In genomic region chr7:46327896-46328295, GRCm38 (mm10) we compare ENCODE assay signal across 27 mouse cellular contexts. TPM values are rescaled to one million over a fixed set of nuclear protein-coding genes. Genes with fewer than 3 reads are reported as not detected.
DNase-seq lines count a peak whose midpoint lies in the region; ATAC-seq and TF ChIP-seq lines count a peak whose summit lies in the region.
"Had no signal": no experiment of that assay in that cellular context is flagged by ENCODE, and none has a peak within 500 bp of the region (broad histone marks: within the 10 kb centered on the region; RNA-seq: fewer than 3 reads in every experiment).

No protein-coding gene starts in this region.

- peak; percentile 95 for ATAC-seq in frontal cortex, adult (ENCODE audit: low TSS enrichment)
- ATAC-seq in erythroblast, adult 5-6 weeks (replicated peaks; ENCODE audit: low FRiP score, poor library complexity, severe bottlenecking) = no peak
- ATAC-seq: activated CD4-positive, CD25-positive, alpha-beta regulatory T cell, adult 4 months; forebrain, embryonic 13.5 days; forebrain, embryonic 16.5 days had no signal

- no peak overlapping the region for H3K4me3 ChIP-seq in left cerebral cortex, adult 2 months
- H3K4me3 ChIP-seq: embryonic facial prominence, embryonic 10.5 days; embryonic facial prominence, embryonic 13.5 days; forebrain, embryonic 10.5 days; forebrain, embryonic 13.5 days; gastrocnemius, adult 2 months; hindbrain, embryonic 12.5 days; hindbrain, embryonic 15.5 days had no signal

- no peak for DNase-seq in frontal cortex, postnatal 14 days (ENCODE audit: low spot score in 2 of 2)
- peak in 1 of 2 experiments; percentile 20 for DNase-seq in left cerebral cortex, adult 2 months (ENCODE audit: extremely low spot score in 1 of 2, low spot score in 2 of 2)
- DNase-seq in left cerebral cortex, postnatal 4 days = no peak
- peak; percentile 59 for DNase-seq in brain, adult 2 months (ENCODE audit: low read depth, low spot score)
- DNase-seq: adrenal gland, adult 8-10 months; adrenal gland, postnatal 25 days; cerebellum, adult 18-20 months; cerebellum, adult 9-11 months; cerebellum, postnatal 25 days; embryo, embryonic 11 days; gastrocnemius, adult 2 months; gastrocnemius, postnatal 14 days; heart, adult 11 months had no signal

- no peak for TF ChIP-seq CTCF in left cerebral cortex, adult 2 months (IDR thresholded peaks at IDR 0.05)

- intact Hi-C loops in left cerebral cortex, adult 2 months (cut with DNase I) = no loop called here
- intact Hi-C loops in left cerebral cortex, postnatal 4 days (cut with DNase I) = no loop called here

- 0 out of 2 replicates have a peak overlapping the region, but pooled peaks have one; percentile 28 for H3K27ac ChIP-seq in left cerebral cortex, adult 2 months
- H3K27ac ChIP-seq: embryonic facial prominence, embryonic 10.5 days; embryonic facial prominence, embryonic 13.5 days; forebrain, embryonic 10.5 days; forebrain, embryonic 13.5 days; gastrocnemius, adult 2 months; hindbrain, embryonic 12.5 days; hindbrain, embryonic 15.5 days had no signal

RNA-seq across cellular contexts. Expression of gene Myod1, which starts 48.4 kb away (rescaled TPM):
- under 1 TPM in 1 of 2 experiments, not detected in 1; 0.30 TPM for total RNA-seq in left cerebral cortex, adult 2 months (2021)
- total RNA-seq in left cerebral cortex, postnatal 4 days (2021) = not detected
- not detected in 2 replicates for total RNA-seq in erythroblast, adult 5-6 weeks (2015; ENCODE audit: low replicate concordance)
- total RNA-seq in erythroblast, adult 5-6 weeks (2017; ENCODE audit: low replicate concordance) = not detected in 2 replicates
- total RNA-seq: adrenal gland, adult 8-10 months; adrenal gland, postnatal 25 days; common myeloid progenitor, adult 5-6 weeks; ES-E14; heart, postnatal 25 days; hematopoietic stem cell, adult 5-6 weeks had no signal
